Mouse (Mus musculus): ENCODE measurements around the gene Cyb5b. TPM values are rescaled to one million over a fixed set of nuclear protein-coding genes. Genes with fewer than 3 reads are reported as not detected.
"Not testable (repeated sequence)": the region's sequence is repeated elsewhere in the genome, so short reads cannot be mapped to it uniquely, and the experiment has no call there.

Gene Cyb5b
- 88.1 and 90.2 TPM in 2 replicates for polyA plus RNA-seq (2016; fragmentation: Nextera tagmentation; extraction: Ambion mirVana)

- Histone ChIP-seq H3K4me1 (replicated peaks) (peaks cover 9% of the 10 kb centered on the region), H3K36me3 (peaks cover 25% of the 10 kb centered on the region), H3K9me3 (replicated peaks) (no peaks in the 10 kb centered on the region), H3K9ac (peak within 1 kb of the TSS; percentile 78), H3K4me3 (peak within 1 kb of the TSS; percentile 87), H3K27me3 (replicated peaks) (no peaks in the 10 kb centered on the region), H3K27ac (ENCODE audit: poor library complexity, severe bottlenecking) (peak within 1 kb of the TSS; percentile 72), H3K4me2 (peak within 1 kb of the TSS; percentile 75)
- peak; percentile 97 for ATAC-seq (ENCODE audit: insufficient number of reproducible peaks, low FRiP score)
- WGBS: under 1% methylated on average over 63 of the region's 65 CpGs
Observed at GRCm38 (mm10) chr8:107150404-107151157, at the start of gene Cyb5b. Cyb5b (plus strand) TSS chr8:107150640.

GRCm38 (mm10) chr8:107104547-107104946, 45.9 kb upstream of the Cyb5b start:
- Histone ChIP-seq H3K4me2 (no peak overlapping the region), H3K27ac (ENCODE audit: poor library complexity, severe bottlenecking) (no peak overlapping the region), H3K4me3 (no peak overlapping the region), H3K9ac (no peak overlapping the region), H3K36me3 (no peaks in the 10 kb centered on the region), H3K9me3 (replicated peaks) (no peaks in the 10 kb centered on the region), H3K4me1 (replicated peaks) (no peaks in the 10 kb centered on the region), H3K27me3 (replicated peaks) (no peaks in the 10 kb centered on the region)
- 6% methylated on average over 4 of the region's 4 CpGs for WGBS
- ATAC-seq (ENCODE audit: insufficient number of reproducible peaks, low FRiP score): no peak

- WGBS: 88% methylated on average over 5 of the region's 5 CpGs
- not testable (repeated sequence) for H3K9ac ChIP-seq; H3K27ac ChIP-seq (ENCODE audit: poor library complexity, severe bottlenecking); H3K9me3 ChIP-seq (replicated peaks); H3K36me3 ChIP-seq; H3K4me1 ChIP-seq (replicated peaks); H3K4me3 ChIP-seq; ATAC-seq (ENCODE audit: insufficient number of reproducible peaks, low FRiP score); H3K4me2 ChIP-seq; H3K27me3 ChIP-seq (replicated peaks)
Observed at GRCm38 (mm10) chr8:107108089-107108488, 42.4 kb upstream of the Cyb5b start.

- Histone ChIP-seq H3K9ac (no peak overlapping the region), H3K27ac (ENCODE audit: poor library complexity, severe bottlenecking) (peak overlapping the region; percentile 27; the same call in 1 of the 2 replicates)
- 59% methylated on average over 23 of the region's 23 CpGs for WGBS
Observed at GRCm38 (mm10) chr8:107108978-107109720, 41.3 kb upstream of the Cyb5b start.

GRCm38 (mm10) chr8:107109816-107110435, 40.5 kb upstream of the Cyb5b start:
- Histone ChIP-seq H3K27me3 (replicated peaks) (no peaks in the 10 kb centered on the region), H3K9me3 (replicated peaks) (no peaks in the 10 kb centered on the region), H3K27ac (ENCODE audit: poor library complexity, severe bottlenecking) (no peak overlapping the region), H3K36me3 (no peaks in the 10 kb centered on the region), H3K4me1 (replicated peaks) (peaks cover 7% of the 10 kb centered on the region), H3K4me2 (no peak overlapping the region), H3K4me3 (no peak overlapping the region), H3K9ac (no peak overlapping the region)
- 66% methylated on average over 5 of the region's 5 CpGs for WGBS
- ATAC-seq (ENCODE audit: insufficient number of reproducible peaks, low FRiP score): no peak

More at GRCm38 (mm10) chr8:107108978-107109720, 41.3 kb upstream of the Cyb5b start:
- Histone ChIP-seq H3K4me3 (0 out of 2 replicates have a peak overlapping the region, but pooled peaks have one; percentile 10), H3K4me2 (peak overlapping the region; percentile 33), H3K4me1 (replicated peaks) (no peaks in the 10 kb centered on the region), H3K36me3 (no peaks in the 10 kb centered on the region), H3K27me3 (replicated peaks) (no peaks in the 10 kb centered on the region), H3K9me3 (replicated peaks) (no peaks in the 10 kb centered on the region)
- ATAC-seq (ENCODE audit: insufficient number of reproducible peaks, low FRiP score): no peak

- no peak overlapping the region for H3K9ac ChIP-seq
- no peak overlapping the region for H3K4me3 ChIP-seq
- no peak overlapping the region for H3K4me2 ChIP-seq
- H3K27ac ChIP-seq (ENCODE audit: poor library complexity, severe bottlenecking): no peak overlapping the region
- no peaks in the 10 kb centered on the region for H3K36me3 ChIP-seq
- no peak for ATAC-seq (ENCODE audit: insufficient number of reproducible peaks, low FRiP score)
- H3K27me3 ChIP-seq (replicated peaks): no peaks in the 10 kb centered on the region
- 76% methylated on average over 9 of the region's 9 CpGs for WGBS
- H3K4me1 ChIP-seq (replicated peaks): peaks cover 11% of the 10 kb centered on the region
- H3K9me3 ChIP-seq (replicated peaks): no peaks in the 10 kb centered on the region
Observed at GRCm38 (mm10) chr8:107110629-107111330, 39.7 kb upstream of the Cyb5b start.

- ATAC-seq (ENCODE audit: insufficient number of reproducible peaks, low FRiP score): no peak
- Histone ChIP-seq H3K27ac (ENCODE audit: poor library complexity, severe bottlenecking) (no peak overlapping the region), H3K9ac (no peak overlapping the region), H3K4me1 (replicated peaks) (peaks cover 11% of the 10 kb centered on the region), H3K9me3 (replicated peaks) (no peaks in the 10 kb centered on the region), H3K4me2 (no peak overlapping the region), H3K27me3 (replicated peaks) (no peaks in the 10 kb centered on the region), H3K36me3 (no peaks in the 10 kb centered on the region), H3K4me3 (no peak overlapping the region)
- 85% methylated on average over 10 of the region's 11 CpGs for WGBS
Observed at GRCm38 (mm10) chr8:107111340-107112105, 38.9 kb upstream of the Cyb5b start.

- no peak overlapping the region for H3K9ac ChIP-seq
- no peaks in the 10 kb centered on the region for H3K9me3 ChIP-seq (replicated peaks)
- no peak for ATAC-seq (ENCODE audit: insufficient number of reproducible peaks, low FRiP score)
- no peak overlapping the region for H3K4me3 ChIP-seq
- no peak overlapping the region for H3K27ac ChIP-seq (ENCODE audit: poor library complexity, severe bottlenecking)
- H3K4me2 ChIP-seq: no peak overlapping the region
- H3K36me3 ChIP-seq: no peaks in the 10 kb centered on the region
- WGBS: 76% methylated on average over 4 of the region's 4 CpGs
- peaks cover 11% of the 10 kb centered on the region for H3K4me1 ChIP-seq (replicated peaks)
- no peaks in the 10 kb centered on the region for H3K27me3 ChIP-seq (replicated peaks)
Observed at GRCm38 (mm10) chr8:107113209-107113608, 37.2 kb upstream of the Cyb5b start.

- no peaks in the 10 kb centered on the region for H3K27me3 ChIP-seq (replicated peaks)
- H3K4me2 ChIP-seq: peak overlapping the region; percentile 50
- WGBS: 40% methylated on average over 19 of the region's 19 CpGs
- no peaks in the 10 kb centered on the region for H3K36me3 ChIP-seq
- H3K4me1 ChIP-seq (replicated peaks): peaks cover 20% of the 10 kb centered on the region
- peak overlapping the region; percentile 10; the same call in 1 of the 2 replicates for H3K4me3 ChIP-seq
- no peaks in the 10 kb centered on the region for H3K9me3 ChIP-seq (replicated peaks)
- peak overlapping the region; percentile 36; the same call in 1 of the 2 replicates for H3K27ac ChIP-seq (ENCODE audit: poor library complexity, severe bottlenecking)
- H3K9ac ChIP-seq: peak overlapping the region; percentile 13; the same call in 1 of the 2 replicates
- ATAC-seq (ENCODE audit: insufficient number of reproducible peaks, low FRiP score): peak; percentile 33; the same call in 1 of the 2 replicates
Observed at GRCm38 (mm10) chr8:107114150-107115007, 36.1 kb upstream of the Cyb5b start.
